Mouse (Mus musculus): ENCODE results near the gene Btbd9.
A peak's percentile ranks its signal among the peaks of the same experiment; 100 is the strongest.
"Not testable (repeated sequence)": the region's sequence is repeated elsewhere in the genome, so short reads cannot be mapped to it uniquely, and the experiment has no call there.

Gene Btbd9

GRCm38 (mm10) chr17:30575941-30576773 is at the start of gene Btbd9:
Btbd9 (minus strand) TSS chr17:30576488.
- DNase-seq (ENCODE audit: extremely low read depth, low read depth), result peak; percentile 88

GRCm38 (mm10) chr17:30624132-30624531 is 47.8 kb upstream of the Btbd9 start, which contains the start of gene Dnah8:
Dnah8 (plus strand) TSS chr17:30624354.
- DNase-seq (ENCODE audit: extremely low read depth, low read depth), result not testable (repeated sequence)

GRCm38 (mm10) chr17:30623200-30623599 is 46.9 kb upstream of the Btbd9 start:
- DNase-seq (ENCODE audit: extremely low read depth, low read depth), result no peak

GRCm38 (mm10) chr17:30621450-30621849 is 45.2 kb upstream of the Btbd9 start:
- DNase-seq (ENCODE audit: extremely low read depth, low read depth), result no peak

- no peak for DNase-seq (ENCODE audit: extremely low read depth, low read depth)
Observed at GRCm38 (mm10) chr17:30620548-30620947, 44.3 kb upstream of the Btbd9 start.

GRCm38 (mm10) chr17:30619153-30619552 is 42.9 kb upstream of the Btbd9 start:
- DNase-seq (ENCODE audit: extremely low read depth, low read depth), result no peak

- no peak for DNase-seq (ENCODE audit: extremely low read depth, low read depth)
Observed at GRCm38 (mm10) chr17:30618136-30618891, 42.0 kb upstream of the Btbd9 start.

- DNase-seq (ENCODE audit: extremely low read depth, low read depth), result peak; percentile 58
Observed at GRCm38 (mm10) chr17:30616203-30616602, 39.9 kb upstream of the Btbd9 start.

- DNase-seq (ENCODE audit: extremely low read depth, low read depth), result peak; percentile 78
Observed at GRCm38 (mm10) chr17:30613350-30613749, 37.1 kb upstream of the Btbd9 start.

GRCm38 (mm10) chr17:30612075-30612859 is 36.0 kb upstream of the Btbd9 start:
- peak; percentile 99 for DNase-seq (ENCODE audit: extremely low read depth, low read depth)

- DNase-seq (ENCODE audit: extremely low read depth, low read depth), result peak; percentile 64
Observed at GRCm38 (mm10) chr17:30611221-30612074, 35.2 kb upstream of the Btbd9 start.

GRCm38 (mm10) chr17:30610739-30611138 is 34.5 kb upstream of the Btbd9 start:
- peak; percentile 30 for DNase-seq (ENCODE audit: extremely low read depth, low read depth)

- DNase-seq (ENCODE audit: extremely low read depth, low read depth), result peak; percentile 99
Observed at GRCm38 (mm10) chr17:30609980-30610307, 33.7 kb upstream of the Btbd9 start.

- DNase-seq (ENCODE audit: extremely low read depth, low read depth), result peak; percentile 97
Observed at GRCm38 (mm10) chr17:30609305-30609979, 33.2 kb upstream of the Btbd9 start.

- DNase-seq (ENCODE audit: extremely low read depth, low read depth), result no peak
Observed at GRCm38 (mm10) chr17:30607909-30608495, 31.7 kb upstream of the Btbd9 start.

GRCm38 (mm10) chr17:30607330-30607729 is 31.0 kb upstream of the Btbd9 start:
- DNase-seq (ENCODE audit: extremely low read depth, low read depth), result no peak

- DNase-seq (ENCODE audit: extremely low read depth, low read depth), result no peak
Observed at GRCm38 (mm10) chr17:30606634-30607081, 30.4 kb upstream of the Btbd9 start.

- no peak for DNase-seq (ENCODE audit: extremely low read depth, low read depth)
Observed at GRCm38 (mm10) chr17:30606206-30606605, 29.9 kb upstream of the Btbd9 start.

GRCm38 (mm10) chr17:30605001-30605400 is 28.7 kb upstream of the Btbd9 start:
- DNase-seq (ENCODE audit: extremely low read depth, low read depth), result no peak

- no peak for DNase-seq (ENCODE audit: extremely low read depth, low read depth)
Observed at GRCm38 (mm10) chr17:30604296-30604695, 28.0 kb upstream of the Btbd9 start.

Measured in MEL-GATA-1-ER (cell line).